ENCODE assay signal across 24 mouse cellular contexts in the genomic region with DNA sequence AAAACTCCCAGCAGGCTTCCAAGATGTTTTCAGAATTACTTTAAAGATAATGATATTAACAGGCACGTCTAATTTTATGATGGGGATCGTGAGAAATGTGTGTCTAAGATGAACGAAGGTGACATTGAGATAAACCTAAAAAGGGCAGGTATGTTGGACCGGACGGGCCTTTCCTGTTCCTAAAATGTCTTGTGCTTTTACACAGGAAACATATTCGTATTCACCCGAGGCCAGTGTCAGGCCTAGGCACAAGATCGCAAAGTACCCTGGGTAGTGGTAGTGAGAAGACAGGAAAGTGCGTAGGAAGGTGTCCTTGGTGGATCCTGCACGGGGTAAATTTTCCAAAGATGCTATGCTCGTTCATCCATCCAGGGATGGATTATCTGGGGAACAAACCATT.
DNase-seq lines count a peak whose midpoint lies in the region; ATAC-seq and TF ChIP-seq lines count a peak whose summit lies in the region.
"Had no signal": no experiment of that assay in that cellular context is flagged by ENCODE, and none has a peak within 500 bp of the region (broad histone marks: within the 10 kb centered on the region; RNA-seq: fewer than 3 reads in every experiment).

No protein-coding gene starts in this region.

- H3K4me2 ChIP-seq in heart, embryonic 11.5 days, result no peak overlapping the region
- H3K4me2 ChIP-seq in kidney, embryonic 16.5 days (replicated peaks; ENCODE audit: low read depth, low read length), result no peak overlapping the region
- H3K4me2 ChIP-seq in heart, embryonic 16.5 days (ENCODE audit: low read depth, low read length), result no peak overlapping the region
- H3K4me2 ChIP-seq: forebrain, embryonic 15.5 days; hindbrain, embryonic 14.5 days; kidney, embryonic 15.5 days had no signal

- no peak overlapping the region for H3K4me3 ChIP-seq in heart, adult 2 months
- no peak overlapping the region for H3K4me3 ChIP-seq in heart, embryonic 11.5 days (ENCODE audit: low read depth, low read length)
- no peak overlapping the region for H3K4me3 ChIP-seq in kidney, embryonic 16.5 days (ENCODE audit: low read length)
- H3K4me3 ChIP-seq in heart, embryonic 16.5 days (ENCODE audit: low read length), result no peak overlapping the region
- H3K4me3 ChIP-seq: embryonic facial prominence, embryonic 10.5 days; forebrain, embryonic 15.5 days; kidney, embryonic 15.5 days had no signal

- no peak for TF ChIP-seq CTCF in heart, adult 2 months (IDR thresholded peaks at IDR 0.05)

- H3K27me3 ChIP-seq in heart, adult 2 months (ENCODE audit: control insufficient read depth, insufficient read depth, low read length), result no peaks in the 10 kb centered on the region
- H3K27me3 ChIP-seq in heart, embryonic 11.5 days (ENCODE audit: control insufficient read depth, insufficient read depth, low read length), result no peaks in the 10 kb centered on the region
- no peaks in the 10 kb centered on the region for H3K27me3 ChIP-seq in kidney, embryonic 16.5 days (ENCODE audit: insufficient read depth, low read length)
- no peaks in the 10 kb centered on the region for H3K27me3 ChIP-seq in heart, embryonic 16.5 days (ENCODE audit: control insufficient read depth, insufficient read depth, low read length)
- H3K27me3 ChIP-seq: forebrain, embryonic 15.5 days; kidney, embryonic 15.5 days had no signal

- H3K9ac ChIP-seq in heart, adult 2 months (ENCODE audit: low read depth, low read length), result no peak overlapping the region
- H3K9ac ChIP-seq in heart, embryonic 11.5 days (ENCODE audit: low read depth, low read length), result no peak overlapping the region
- H3K9ac ChIP-seq in kidney, embryonic 16.5 days (replicated peaks; ENCODE audit: low read length), result no peak overlapping the region
- no peak overlapping the region for H3K9ac ChIP-seq in heart, embryonic 16.5 days (ENCODE audit: low read length)
- H3K9ac ChIP-seq: forebrain, embryonic 15.5 days; hindbrain, embryonic 14.5 days; kidney, embryonic 15.5 days had no signal

- H3K9me3 ChIP-seq in heart, embryonic 11.5 days (replicated peaks; ENCODE audit: control insufficient read depth, low read length), result no peaks in the 10 kb centered on the region
- no peaks in the 10 kb centered on the region for H3K9me3 ChIP-seq in kidney, embryonic 16.5 days (ENCODE audit: low read length)
- no peaks in the 10 kb centered on the region for H3K9me3 ChIP-seq in heart, embryonic 16.5 days (replicated peaks; ENCODE audit: control insufficient read depth, low read length)
- H3K9me3 ChIP-seq: embryonic facial prominence, embryonic 10.5 days; forebrain, embryonic 15.5 days; kidney, embryonic 15.5 days had no signal

- TF ChIP-seq EP300 in heart, adult 2 months (IDR thresholded peaks at IDR 0.05; ENCODE audit: insufficient read depth, low read depth, low read length), result peak; percentile 94

- H3K4me1 ChIP-seq in heart, adult 2 months (ENCODE audit: control insufficient read depth, insufficient read depth, low read length), result peaks cover 10% of the 10 kb centered on the region
- no peaks in the 10 kb centered on the region for H3K4me1 ChIP-seq in heart, embryonic 11.5 days (ENCODE audit: control insufficient read depth, insufficient read depth, low read length)
- peaks cover 7% of the 10 kb centered on the region; the same call in 1 of the 2 replicates for H3K4me1 ChIP-seq in kidney, embryonic 16.5 days (ENCODE audit: insufficient read depth, low read length)
- peaks cover 4% of the 10 kb centered on the region; the same call in 1 of the 2 replicates for H3K4me1 ChIP-seq in heart, embryonic 16.5 days (ENCODE audit: control insufficient read depth, insufficient read depth, low read length)

- peak overlapping the region; percentile 83 for H3K27ac ChIP-seq in heart, adult 2 months
- H3K27ac ChIP-seq in heart, embryonic 11.5 days (ENCODE audit: low read depth, low read length), result no peak overlapping the region
- H3K27ac ChIP-seq in kidney, embryonic 16.5 days (ENCODE audit: low read length), result no peak overlapping the region
- H3K27ac ChIP-seq in heart, embryonic 16.5 days (ENCODE audit: low read length), result peak overlapping the region; percentile 53; the same call in 1 of the 2 replicates
- H3K27ac ChIP-seq: embryonic facial prominence, embryonic 10.5 days; forebrain, embryonic 15.5 days; hindbrain, embryonic 14.5 days; stomach, postnatal 0 days had no signal

- DNase-seq in adrenal gland, adult 2 months, result peak; percentile 10
- DNase-seq in adrenal gland, postnatal 10 days, result no peak
- peak in 1 of 2 experiments; percentile 61 for DNase-seq in heart, adult 2 months
- peak; percentile 23 to 57 for DNase-seq in kidney, postnatal 25 days
- no peak for DNase-seq in thymus, postnatal 25 days
- DNase-seq: adrenal gland, postnatal 36 days; cerebellum, adult 11-12 months; cerebellum, postnatal 10 days; gastrocnemius, postnatal 36 days; layer of hippocampus, postnatal 36 days; lung, postnatal 14 days; midbrain, embryonic 14.5 days; right cerebral cortex, postnatal 14 days; thymus, adult 2 months had no signal

- H3K79me2 ChIP-seq in heart, adult 2 months (replicated peaks; ENCODE audit: control insufficient read depth, insufficient read depth, low read length), result no peaks in the 10 kb centered on the region

- WGBS in heart, adult 2 months, result 50% methylated on average over 11 of the region's 11 CpGs
- 70% methylated on average over 11 of the region's 11 CpGs for WGBS in heart, embryonic 11.5 days (ENCODE audit: insufficient replicate concordance)
- WGBS in kidney, embryonic 16.5 days, result 63% methylated on average over 11 of the region's 11 CpGs
- WGBS in heart, embryonic 16.5 days, result 61% methylated on average over 11 of the region's 11 CpGs

- no peaks in the 10 kb centered on the region; the same call in none of the 2 replicates for H3K36me3 ChIP-seq in heart, adult 2 months (ENCODE audit: control insufficient read depth, insufficient read depth, low read length)
- no peaks in the 10 kb centered on the region for H3K36me3 ChIP-seq in heart, embryonic 11.5 days (ENCODE audit: control insufficient read depth, insufficient read depth, low read length)
- no peaks in the 10 kb centered on the region for H3K36me3 ChIP-seq in kidney, embryonic 16.5 days (ENCODE audit: insufficient read depth, low read length)
- H3K36me3 ChIP-seq in heart, embryonic 16.5 days (ENCODE audit: control insufficient read depth, insufficient read depth), result no peaks in the 10 kb centered on the region
- H3K36me3 ChIP-seq: embryonic facial prominence, embryonic 10.5 days; forebrain, embryonic 15.5 days; kidney, embryonic 15.5 days had no signal

- TF ChIP-seq POLR2A in heart, adult 2 months (IDR thresholded peaks at IDR 0.05; ENCODE audit: insufficient read depth, low read depth, low read length), result peak; percentile 34; the same call in 1 of the 2 replicates

- ATAC-seq in heart, embryonic 11.5 days (replicated peaks; ENCODE audit: insufficient number of reproducible peaks, low FRiP score, low TSS enrichment), result no peak
- no peak for ATAC-seq in kidney, embryonic 16.5 days (ENCODE audit: low FRiP score, low TSS enrichment)
- no peak for ATAC-seq in heart, embryonic 16.5 days (replicated peaks; ENCODE audit: extremely low read depth, insufficient read depth, low FRiP score)
- ATAC-seq: activated CD4-positive, CD25-positive, alpha-beta regulatory T cell, adult 4 months; forebrain, embryonic 15.5 days; inflammation-experienced regulatory T-cells, adult 6 months had no signal

- intact Hi-C loops in heart, adult 2 months (cut with DNase I), result loop anchor here (5.0 to 10.0 kb wide), 3 partner anchors 96 to 638 kb away; no protein-coding TSS in a partner anchor

Comparison
In these comparisons a context has a peak if more than half of its experiments do, and no peak if none do; other contexts are left out.
1. DNase-seq: peak in adrenal gland, adult 2 months (single experiment) and kidney, postnatal 25 days (2 of 2); none in adrenal gland, postnatal 10 days (single experiment) and thymus, postnatal 25 days (single experiment).
2. H3K27ac ChIP-seq: peak in heart, adult 2 months (single experiment) and heart, embryonic 16.5 days (single experiment); none in heart, embryonic 11.5 days (single experiment) and kidney, embryonic 16.5 days (single experiment).